Mouse (Mus musculus) kidney, embryonic 14.5 days (tissue): ENCODE data around the gene Cnot4. TPM values are rescaled to one million over a fixed set of nuclear protein-coding genes. Genes with fewer than 3 reads are reported as not detected.

Experiments used
- ATAC-seq: fragments of 200-750 bp; cut with Nextera tagmentation; 2 replicates; pipeline ENCODE4 v1.8.0; 2017; ENCODE audit warnings: moderate number of reproducible peaks, mild to moderate bottlenecking, moderate TSS enrichment, moderate library complexity; ENCODE audit not compliant: low FRiP score, low TSS enrichment
- H3K27ac ChIP-seq: fragments of 300-500 bp; sonication (generic); 2 replicates; pipeline ENCODE4 v1.5.1; 2014; ENCODE audit warnings: low read depth, mild to moderate bottlenecking, low read length, moderate library complexity, mixed read lengths
- H3K27me3 ChIP-seq: fragments of 300-500 bp; sonication (generic); 2 replicates; pipeline ENCODE4 v1.6.1; 2014; ENCODE audit warnings: mild to moderate bottlenecking, low read length; ENCODE audit not compliant: control insufficient read depth, insufficient read depth
- H3K36me3 ChIP-seq: fragments of 300-500 bp; sonication (generic); 2 replicates; pipeline ENCODE4 v1.6.1; 2014; ENCODE audit warnings: low read length, mixed read lengths; ENCODE audit not compliant: control insufficient read depth, insufficient read depth
- H3K4me1 ChIP-seq: fragments of 300-500 bp; sonication (generic); 2 replicates; pipeline ENCODE4 v1.6.1; 2014; ENCODE audit warnings: low read length, mixed read lengths; ENCODE audit not compliant: control insufficient read depth, insufficient read depth
- H3K4me2 ChIP-seq: fragments of 300-500 bp; sonication (generic); replicated peaks from 2 replicates; pipeline ENCODE4 v1.6.1; 2014; ENCODE audit warnings: low read depth, mild to moderate bottlenecking, low read length
- H3K4me3 ChIP-seq: fragments of 300-500 bp; sonication (generic); 2 replicates; pipeline ENCODE4 v1.5.1; 2014; ENCODE audit warnings: mild to moderate bottlenecking, low read length
- H3K9ac ChIP-seq: fragments of 300-500 bp; sonication (generic); 2 replicates; pipeline ENCODE4 v1.6.1; 2014; ENCODE audit warnings: low read depth, mild to moderate bottlenecking, low read length, moderate library complexity
- H3K9me3 ChIP-seq: fragments of 300-500 bp; sonication (generic); 2 replicates; pipeline ENCODE4 v1.6.1; 2016; ENCODE audit warnings: low read length; ENCODE audit not compliant: control insufficient read depth
- WGBS: fragments of 180-500 bp; shearing (Covaris S2); extraction: QIAGEN DNeasy Blood & Tissue Kit; methylation state at CpG from one replicate; pipeline ENCODE4 v1.1.7; 2014; 5-methylcytosine and 5-hydroxymethylcytosine counted together
- polyA plus RNA-seq: library from polyadenylated mRNA; unstranded; fragments of >200 nt; fragmentation: Nextera tagmentation; extraction: Ambion mirVana; gene quantifications from 2 replicates; pipeline ENCODE4 v1.2.1, GENCODE M21; 2014

The Cnot4 gene
- polyA plus RNA-seq, 1 experiment from 2014 or later = 33.2 TPM

GRCm38 (mm10) chr6:35084927-35085326 is 48.6 kb downstream of the Cnot4 start:
- Histone ChIP-seq H3K9me3 (no peaks in the 10 kb centered on the region), H3K4me3 (no peak overlapping the region), H3K27me3 (no peaks in the 10 kb centered on the region), H3K27ac (no peak overlapping the region), H3K36me3 (no peaks in the 10 kb centered on the region), H3K9ac (no peak overlapping the region), H3K4me1 (no peaks in the 10 kb centered on the region), H3K4me2 (no peak overlapping the region)
- WGBS = 91% methylated on average over 3 of the region's 3 CpGs
- no peak for ATAC-seq

GRCm38 (mm10) chr6:35075148-35075547 is 58.4 kb downstream of the Cnot4 start:
- no peak overlapping the region for H3K4me3 ChIP-seq
- no peaks in the 10 kb centered on the region for H3K9me3 ChIP-seq
- H3K36me3 ChIP-seq = peaks cover 5% of the 10 kb centered on the region
- no peaks in the 10 kb centered on the region for H3K4me1 ChIP-seq
- WGBS = 99% methylated on average over 9 of the region's 9 CpGs
- H3K4me2 ChIP-seq = no peak overlapping the region
- ATAC-seq = no peak
- H3K27ac ChIP-seq = no peak overlapping the region
- H3K9ac ChIP-seq = no peak overlapping the region
- H3K27me3 ChIP-seq = no peaks in the 10 kb centered on the region

- Histone ChIP-seq H3K4me3 (no peak overlapping the region), H3K27ac (no peak overlapping the region), H3K27me3 (no peaks in the 10 kb centered on the region), H3K36me3 (peaks cover 13% of the 10 kb centered on the region), H3K9ac (no peak overlapping the region), H3K4me1 (no peaks in the 10 kb centered on the region), H3K9me3 (no peaks in the 10 kb centered on the region), H3K4me2 (no peak overlapping the region)
- ATAC-seq = no peak
- WGBS = 85% methylated on average over 3 of the region's 3 CpGs
Observed at GRCm38 (mm10) chr6:35071261-35071660, 62.3 kb downstream of the Cnot4 start.

GRCm38 (mm10) chr6:35062446-35062845 is 71.1 kb downstream of the Cnot4 start:
- no peak for ATAC-seq
- Histone ChIP-seq H3K9ac (no peak overlapping the region), H3K27me3 (no peaks in the 10 kb centered on the region), H3K4me1 (no peaks in the 10 kb centered on the region), H3K4me3 (no peak overlapping the region), H3K36me3 (peaks cover 15% of the 10 kb centered on the region; the same call in 1 of the 2 replicates), H3K9me3 (no peaks in the 10 kb centered on the region), H3K4me2 (no peak overlapping the region), H3K27ac (no peak overlapping the region)
- WGBS = 26% methylated on average over 1 of the region's 1 CpGs

- Histone ChIP-seq H3K4me2 (no peak overlapping the region), H3K27ac (no peak overlapping the region), H3K36me3 (no peaks in the 10 kb centered on the region; the same call in 1 of the 2 replicates), H3K27me3 (no peaks in the 10 kb centered on the region), H3K4me1 (no peaks in the 10 kb centered on the region), H3K4me3 (no peak overlapping the region), H3K9me3 (no peaks in the 10 kb centered on the region), H3K9ac (no peak overlapping the region)
- no peak for ATAC-seq
- 77% methylated on average over 1 of the region's 1 CpGs for WGBS
Observed at GRCm38 (mm10) chr6:35043127-35043526, 90.4 kb downstream of the Cnot4 start.

GRCm38 (mm10) chr6:35033341-35033740 is 100.2 kb downstream of the Cnot4 start:
- no peaks in the 10 kb centered on the region for H3K27me3 ChIP-seq
- H3K4me2 ChIP-seq = no peak overlapping the region
- 94% methylated on average over 11 of the region's 11 CpGs for WGBS
- no peak overlapping the region for H3K9ac ChIP-seq
- no peaks in the 10 kb centered on the region for H3K9me3 ChIP-seq
- H3K36me3 ChIP-seq = peaks cover 6% of the 10 kb centered on the region; the same call in 1 of the 2 replicates
- no peak overlapping the region for H3K27ac ChIP-seq
- no peak for ATAC-seq
- no peaks in the 10 kb centered on the region for H3K4me1 ChIP-seq
- no peak overlapping the region for H3K4me3 ChIP-seq

GRCm38 (mm10) chr6:35032704-35033103 is 100.8 kb downstream of the Cnot4 start:
- Histone ChIP-seq H3K27ac (no peak overlapping the region), H3K9me3 (no peaks in the 10 kb centered on the region), H3K4me3 (no peak overlapping the region), H3K36me3 (peaks cover 6% of the 10 kb centered on the region; the same call in 1 of the 2 replicates), H3K27me3 (no peaks in the 10 kb centered on the region), H3K9ac (no peak overlapping the region), H3K4me1 (no peaks in the 10 kb centered on the region), H3K4me2 (no peak overlapping the region)
- no peak for ATAC-seq
- WGBS = 83% methylated on average over 2 of the region's 2 CpGs

GRCm38 (mm10) chr6:35030811-35031210 is 102.7 kb downstream of the Cnot4 start:
- Histone ChIP-seq H3K4me2 (no peak overlapping the region), H3K9me3 (no peaks in the 10 kb centered on the region), H3K9ac (no peak overlapping the region), H3K36me3 (no peaks in the 10 kb centered on the region), H3K27me3 (no peaks in the 10 kb centered on the region), H3K27ac (no peak overlapping the region), H3K4me1 (no peaks in the 10 kb centered on the region), H3K4me3 (no peak overlapping the region)
- ATAC-seq = no peak
- WGBS = 95% methylated on average over 4 of the region's 4 CpGs

- Histone ChIP-seq H3K9ac (no peak overlapping the region), H3K27me3 (no peaks in the 10 kb centered on the region), H3K4me3 (no peak overlapping the region), H3K27ac (no peak overlapping the region), H3K4me2 (no peak overlapping the region), H3K36me3 (no peaks in the 10 kb centered on the region), H3K4me1 (no peaks in the 10 kb centered on the region), H3K9me3 (no peaks in the 10 kb centered on the region)
- 92% methylated on average over 6 of the region's 6 CpGs for WGBS
- ATAC-seq = no peak
Observed at GRCm38 (mm10) chr6:35030226-35030625, 103.3 kb downstream of the Cnot4 start.
